Mouse (Mus musculus) CH12.LX (cell line): ENCODE results near the gene Cdkn2a.

Source experiments
- MYC ChIP-seq: IDR thresholded peaks from 2 replicates; pipeline ENCODE4 v1.6.1; 2011; ENCODE audit warnings: low read depth, mild to moderate bottlenecking, improper control_type of control experiment, low read length
- POLR2AphosphoS2 ChIP-seq: IDR thresholded peaks from 2 replicates; pipeline ENCODE4 v1.6.1; 2011; ENCODE audit warnings: low read depth, low read length, improper control_type of control experiment

DNA sequence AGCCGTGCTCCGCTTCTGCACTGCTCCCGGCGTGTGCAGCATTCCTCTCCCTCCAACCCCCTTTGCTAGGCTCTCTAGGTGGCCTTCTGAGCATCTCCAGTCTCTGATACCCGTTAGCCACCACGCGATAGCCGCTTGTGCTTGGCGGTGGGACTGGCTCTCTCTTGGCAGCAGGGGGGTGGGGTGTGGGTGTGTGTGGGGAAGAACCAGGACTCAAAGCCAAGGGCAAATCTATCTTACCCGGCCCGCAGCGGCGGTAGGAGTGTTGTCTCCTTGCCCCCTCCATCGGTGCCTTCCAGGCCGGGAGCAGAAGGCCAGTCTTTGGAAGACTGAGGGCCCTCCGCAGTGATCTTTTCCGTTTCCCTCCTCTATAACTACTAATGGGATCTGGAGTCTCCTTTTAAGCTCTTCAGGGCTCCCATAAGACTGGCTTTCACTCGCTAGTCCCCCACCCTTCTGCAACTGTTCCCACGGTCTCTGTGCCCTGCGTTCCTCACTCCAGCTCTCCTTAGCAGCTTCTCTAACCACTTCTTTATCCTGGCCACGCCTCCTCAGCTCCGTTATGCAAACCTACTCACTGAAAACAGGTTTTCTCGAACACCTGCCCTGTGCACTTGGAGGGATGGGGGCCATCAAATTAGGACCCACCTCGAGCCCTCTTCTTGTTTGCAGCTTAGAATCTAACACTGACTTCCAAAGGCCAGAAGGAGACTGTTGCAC lies 19.5 kb downstream of the Cdkn2a start:
- TF ChIP-seq MYC (no peak), POLR2AphosphoS2 (no peak)
